ENCODE assay signal across 20 mouse cellular contexts in the genomic region with DNA sequence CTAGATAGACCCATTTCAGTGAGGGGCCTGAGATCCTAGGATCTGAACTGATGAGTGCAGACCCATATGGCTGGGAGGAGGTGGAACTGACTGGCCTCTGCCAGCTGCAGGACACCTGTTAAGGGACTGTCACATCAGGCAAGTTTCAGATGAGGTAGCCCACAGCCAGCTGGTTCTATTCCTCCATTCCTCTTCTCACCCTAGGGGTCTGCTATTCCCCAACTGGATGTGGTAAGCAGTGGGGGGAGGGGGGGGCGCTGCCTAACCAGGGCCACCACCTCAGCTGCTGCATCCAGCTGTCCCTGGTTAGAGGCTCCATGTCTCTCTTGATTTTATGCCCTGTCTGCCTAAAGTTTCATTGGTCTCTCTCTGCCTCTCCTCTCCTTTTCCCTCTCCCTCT. TPM values are rescaled to one million over a fixed set of nuclear protein-coding genes. Genes with fewer than 3 reads are reported as not detected.
DNase-seq lines count a peak whose midpoint lies in the region; ATAC-seq and TF ChIP-seq lines count a peak whose summit lies in the region.
"Had no signal": no experiment of that assay in that cellular context is flagged by ENCODE, and none has a peak within 500 bp of the region (broad histone marks: within the 10 kb centered on the region; RNA-seq: fewer than 3 reads in every experiment).

No protein-coding gene starts in this region.

- H3K36me3 ChIP-seq in embryonic facial prominence, embryonic 14.5 days (ENCODE audit: control insufficient read depth, insufficient read depth, low read length): no peaks in the 10 kb centered on the region
- H3K36me3 ChIP-seq in embryonic facial prominence, embryonic 10.5 days (replicated peaks): no peaks in the 10 kb centered on the region
- no peaks in the 10 kb centered on the region for H3K36me3 ChIP-seq in limb, embryonic 12.5 days
- no peaks in the 10 kb centered on the region for H3K36me3 ChIP-seq in limb, embryonic 10.5 days
- H3K36me3 ChIP-seq in limb, embryonic 15.5 days: no peaks in the 10 kb centered on the region
- H3K36me3 ChIP-seq: forebrain, embryonic 15.5 days; heart, embryonic 12.5 days; hindbrain, embryonic 15.5 days had no signal

- peak; percentile 74 for DNase-seq in embryonic facial prominence, embryonic 14.5 days (ENCODE audit: low spot score)
- DNase-seq in embryonic facial prominence, embryonic 10.5 days (ENCODE audit: low spot score): no peak
- DNase-seq in limb, embryonic 10.5 days (ENCODE audit: low spot score): no peak
- DNase-seq in right cerebral cortex, postnatal 4 days: no peak
- no peak for DNase-seq in spleen, postnatal 10 days (ENCODE audit: low spot score in 2 of 2)
- DNase-seq: adrenal gland, postnatal 14 days; B cell, adult 2 months; cerebellum, adult 11-12 months; cerebellum, adult 9-10 months; cerebellum, postnatal 25 days; gastrocnemius, postnatal 14 days; heart, adult 2 months had no signal

- H3K4me1 ChIP-seq in embryonic facial prominence, embryonic 14.5 days (ENCODE audit: control insufficient read depth, insufficient read depth, low read length): peaks cover 12% of the 10 kb centered on the region; the same call in 1 of the 2 replicates
- H3K4me1 ChIP-seq in embryonic facial prominence, embryonic 10.5 days: peaks cover 17% of the 10 kb centered on the region
- peaks cover 10% of the 10 kb centered on the region for H3K4me1 ChIP-seq in limb, embryonic 12.5 days (replicated peaks)
- peaks cover 18% of the 10 kb centered on the region for H3K4me1 ChIP-seq in limb, embryonic 10.5 days
- no peaks in the 10 kb centered on the region for H3K4me1 ChIP-seq in cortical plate, adult 2 months (ENCODE audit: control insufficient read depth, insufficient read depth, low read length)
- peaks cover 15% of the 10 kb centered on the region for H3K4me1 ChIP-seq in limb, embryonic 15.5 days
- H3K4me1 ChIP-seq: forebrain, embryonic 15.5 days; hindbrain, embryonic 15.5 days had no signal

- H3K27ac ChIP-seq in embryonic facial prominence, embryonic 14.5 days (replicated peaks; ENCODE audit: low read depth, low read length): no peak overlapping the region
- no peak overlapping the region for H3K27ac ChIP-seq in embryonic facial prominence, embryonic 10.5 days (replicated peaks)
- H3K27ac ChIP-seq in limb, embryonic 12.5 days: no peak overlapping the region
- no peak overlapping the region for H3K27ac ChIP-seq in limb, embryonic 10.5 days
- 0 out of 2 replicates have a peak overlapping the region, but pooled peaks have one; percentile 39 for H3K27ac ChIP-seq in cortical plate, adult 2 months (ENCODE audit: insufficient read depth, low read length)
- no peak overlapping the region for H3K27ac ChIP-seq in limb, embryonic 15.5 days
- H3K27ac ChIP-seq: forebrain, embryonic 15.5 days; heart, adult 2 months; hindbrain, embryonic 15.5 days had no signal

- no peaks in the 10 kb centered on the region for H3K27me3 ChIP-seq in embryonic facial prominence, embryonic 14.5 days (replicated peaks; ENCODE audit: control insufficient read depth, insufficient read depth, low read length)
- no peaks in the 10 kb centered on the region for H3K27me3 ChIP-seq in embryonic facial prominence, embryonic 10.5 days (replicated peaks; ENCODE audit: low read depth, poor library complexity, severe bottlenecking)
- no peaks in the 10 kb centered on the region for H3K27me3 ChIP-seq in limb, embryonic 12.5 days
- H3K27me3 ChIP-seq in limb, embryonic 10.5 days (ENCODE audit: low read depth, poor library complexity, severe bottlenecking): no peaks in the 10 kb centered on the region
- H3K27me3 ChIP-seq in limb, embryonic 15.5 days: no peaks in the 10 kb centered on the region
- H3K27me3 ChIP-seq: forebrain, embryonic 15.5 days; hindbrain, embryonic 15.5 days; Patski had no signal

- H3K9ac ChIP-seq in embryonic facial prominence, embryonic 14.5 days (ENCODE audit: low read depth, low read length): no peak overlapping the region
- H3K9ac ChIP-seq in limb, embryonic 12.5 days (replicated peaks): no peak overlapping the region
- no peak overlapping the region for H3K9ac ChIP-seq in limb, embryonic 15.5 days
- H3K9ac ChIP-seq: forebrain, embryonic 15.5 days; heart, embryonic 12.5 days; hindbrain, embryonic 15.5 days had no signal

- TF ChIP-seq CTCF in cortical plate, adult 2 months (IDR thresholded peaks at IDR 0.05; ENCODE audit: extremely low read depth, insufficient read depth, low read length): no peak

- H3K4me3 ChIP-seq in embryonic facial prominence, embryonic 14.5 days (ENCODE audit: low read depth, low read length): no peak overlapping the region
- H3K4me3 ChIP-seq in embryonic facial prominence, embryonic 10.5 days: no peak overlapping the region
- no peak overlapping the region for H3K4me3 ChIP-seq in limb, embryonic 12.5 days (replicated peaks)
- H3K4me3 ChIP-seq in limb, embryonic 10.5 days: no peak overlapping the region
- no peak overlapping the region for H3K4me3 ChIP-seq in cortical plate, adult 2 months (ENCODE audit: insufficient read depth, low read length)
- H3K4me3 ChIP-seq in limb, embryonic 15.5 days: no peak overlapping the region
- H3K4me3 ChIP-seq: forebrain, embryonic 15.5 days; heart, adult 2 months; heart, embryonic 12.5 days; hindbrain, embryonic 15.5 days had no signal

- ATAC-seq in embryonic facial prominence, embryonic 14.5 days (ENCODE audit: low read depth): peak; percentile 71
- ATAC-seq in limb, embryonic 12.5 days (ENCODE audit: insufficient number of reproducible peaks, insufficient read depth, low FRiP score, low TSS enrichment, low read depth): 0 out of 2 replicates have a peak, but pooled peaks have one; percentile 51
- 0 out of 2 replicates have a peak, but pooled peaks have one; percentile 17 for ATAC-seq in limb, embryonic 15.5 days (ENCODE audit: insufficient number of reproducible peaks, low FRiP score, low TSS enrichment, low read depth)
- ATAC-seq: activated CD4-positive, CD25-positive, alpha-beta regulatory T cell, adult 4 months; forebrain, embryonic 15.5 days; Patski had no signal

- 33% methylated on average over 1 of the region's 1 CpGs for WGBS in embryonic facial prominence, embryonic 14.5 days
- 60% methylated on average over 1 of the region's 1 CpGs for WGBS in embryonic facial prominence, embryonic 10.5 days
- WGBS in limb, embryonic 12.5 days: 38% methylated on average over 1 of the region's 1 CpGs
- WGBS in limb, embryonic 10.5 days: 60% methylated on average over 1 of the region's 1 CpGs
- 57% methylated on average over 1 of the region's 1 CpGs for WGBS in limb, embryonic 15.5 days

- H3K9me3 ChIP-seq in embryonic facial prominence, embryonic 14.5 days (ENCODE audit: control insufficient read depth, low read length): no peaks in the 10 kb centered on the region
- no peaks in the 10 kb centered on the region for H3K9me3 ChIP-seq in embryonic facial prominence, embryonic 10.5 days
- H3K9me3 ChIP-seq in limb, embryonic 12.5 days: no peaks in the 10 kb centered on the region
- no peaks in the 10 kb centered on the region for H3K9me3 ChIP-seq in limb, embryonic 10.5 days (replicated peaks)
- H3K9me3 ChIP-seq in limb, embryonic 15.5 days: no peaks in the 10 kb centered on the region
- H3K9me3 ChIP-seq: forebrain, embryonic 15.5 days; heart, embryonic 12.5 days; hindbrain, embryonic 15.5 days had no signal

- no peak for TF ChIP-seq POLR2A in cortical plate, adult 2 months (IDR thresholded peaks at IDR 0.05; ENCODE audit: extremely low read depth, insufficient read depth, low read length)

- no peak overlapping the region for H3K4me2 ChIP-seq in embryonic facial prominence, embryonic 14.5 days (ENCODE audit: low read depth, low read length)
- no peak overlapping the region for H3K4me2 ChIP-seq in limb, embryonic 12.5 days
- no peak overlapping the region for H3K4me2 ChIP-seq in limb, embryonic 15.5 days
- H3K4me2 ChIP-seq: forebrain, embryonic 15.5 days; heart, embryonic 12.5 days; hindbrain, embryonic 15.5 days had no signal

RNA-seq across cellular contexts. Expression of gene Slc6a6, which starts 25.6 kb away (rescaled TPM):
- polyA plus RNA-seq in embryonic facial prominence, embryonic 14.5 days (2014; fragmentation: Nextera tagmentation; extraction: Ambion mirVana): 40.8 and 47.5 TPM in 2 replicates
- 55.5 and 59.2 TPM in 2 replicates for polyA plus RNA-seq in embryonic facial prominence, embryonic 10.5 days (2016; fragmentation: Nextera tagmentation; extraction: Ambion mirVana)
- polyA plus RNA-seq in limb, embryonic 12.5 days (2016; fragmentation: Nextera tagmentation; extraction: Ambion mirVana): 45.4 and 47.1 TPM in 2 replicates
- 45.0 and 49.7 TPM in 2 replicates for polyA plus RNA-seq in limb, embryonic 10.5 days (2016; fragmentation: Nextera tagmentation; extraction: Ambion mirVana)
- polyA plus RNA-seq in cortical plate, adult 2 months (2012; rRNA removed): 94.9 and 105 TPM in 2 replicates
- polyA plus RNA-seq in limb, embryonic 15.5 days (2015; fragmentation: Nextera tagmentation; extraction: Ambion mirVana): 44.5 and 46.8 TPM in 2 replicates

Comparison
In these comparisons a context has a peak if more than half of its experiments do, and no peak if none do; other contexts are left out.
1. ATAC-seq: peak in every context shown above with its lines; median percentile 71 in embryonic facial prominence, embryonic 14.5 days; 51 in limb, embryonic 12.5 days; 17 in limb, embryonic 15.5 days.